Mouse (Mus musculus) kidney, embryonic 15.5 days (tissue): ENCODE measurements around the gene Tnfrsf25. TPM values are rescaled to one million over a fixed set of nuclear protein-coding genes. Genes with fewer than 3 reads are reported as not detected.
A peak's percentile ranks its signal among the peaks of the same experiment; 100 is the strongest.

Source experiments
- ATAC-seq: fragments of 200-750 bp; cut with Nextera tagmentation; replicated peaks from 2 replicates; pipeline ENCODE4 v1.8.0; 2017; ENCODE audit warnings: moderate TSS enrichment; ENCODE audit not compliant: low FRiP score
- H3K27ac ChIP-seq: fragments of 300-500 bp; sonication (generic); 2 replicates; pipeline ENCODE4 v1.5.1; 2015; ENCODE audit warnings: mild to moderate bottlenecking, inconsistent platforms
- H3K27me3 ChIP-seq: fragments of 300-500 bp; sonication (generic); 2 replicates; pipeline ENCODE4 v1.6.1; 2015; ENCODE audit warnings: inconsistent platforms
- H3K36me3 ChIP-seq: fragments of 300-500 bp; sonication (generic); 2 replicates; pipeline ENCODE4 v1.6.1; 2015; ENCODE audit warnings: inconsistent platforms
- H3K4me1 ChIP-seq: fragments of 300-500 bp; sonication (generic); 2 replicates; pipeline ENCODE4 v1.6.1; 2015; ENCODE audit warnings: inconsistent platforms
- H3K4me2 ChIP-seq: fragments of 300-500 bp; sonication (generic); 2 replicates; pipeline ENCODE4 v1.6.1; 2015; ENCODE audit warnings: moderate library complexity, mild to moderate bottlenecking, inconsistent platforms
- H3K4me3 ChIP-seq: fragments of 300-500 bp; sonication (generic); replicated peaks from 2 replicates; pipeline ENCODE4 v1.5.1; 2015; ENCODE audit warnings: mild to moderate bottlenecking, inconsistent platforms
- H3K9ac ChIP-seq: fragments of 300-500 bp; sonication (generic); 2 replicates; pipeline ENCODE4 v1.6.1; 2015; ENCODE audit warnings: mild to moderate bottlenecking, inconsistent platforms
- H3K9me3 ChIP-seq: fragments of 300-500 bp; sonication (generic); replicated peaks from 2 replicates; pipeline ENCODE4 v1.6.1; 2016; ENCODE audit warnings: inconsistent platforms
- whole genome bisulfite sequencing: fragments of 180-500 bp; shearing (Covaris S2); methylation state at CpG from one replicate; pipeline ENCODE4 v1.1.7; 2015; ENCODE audit warnings: mixed read lengths; 5-methylcytosine and 5-hydroxymethylcytosine counted together
- polyA plus RNA-seq: library from polyadenylated mRNA; unstranded; fragments of >200 nt; fragmentation: Nextera tagmentation; extraction: Ambion mirVana; gene quantifications from 2 replicates; pipeline ENCODE4 v1.2.1, GENCODE M21; 2015

Gene Tnfrsf25
- polyA plus RNA-seq, 1 experiment from 2014 or later = 2.4 TPM

DNA sequence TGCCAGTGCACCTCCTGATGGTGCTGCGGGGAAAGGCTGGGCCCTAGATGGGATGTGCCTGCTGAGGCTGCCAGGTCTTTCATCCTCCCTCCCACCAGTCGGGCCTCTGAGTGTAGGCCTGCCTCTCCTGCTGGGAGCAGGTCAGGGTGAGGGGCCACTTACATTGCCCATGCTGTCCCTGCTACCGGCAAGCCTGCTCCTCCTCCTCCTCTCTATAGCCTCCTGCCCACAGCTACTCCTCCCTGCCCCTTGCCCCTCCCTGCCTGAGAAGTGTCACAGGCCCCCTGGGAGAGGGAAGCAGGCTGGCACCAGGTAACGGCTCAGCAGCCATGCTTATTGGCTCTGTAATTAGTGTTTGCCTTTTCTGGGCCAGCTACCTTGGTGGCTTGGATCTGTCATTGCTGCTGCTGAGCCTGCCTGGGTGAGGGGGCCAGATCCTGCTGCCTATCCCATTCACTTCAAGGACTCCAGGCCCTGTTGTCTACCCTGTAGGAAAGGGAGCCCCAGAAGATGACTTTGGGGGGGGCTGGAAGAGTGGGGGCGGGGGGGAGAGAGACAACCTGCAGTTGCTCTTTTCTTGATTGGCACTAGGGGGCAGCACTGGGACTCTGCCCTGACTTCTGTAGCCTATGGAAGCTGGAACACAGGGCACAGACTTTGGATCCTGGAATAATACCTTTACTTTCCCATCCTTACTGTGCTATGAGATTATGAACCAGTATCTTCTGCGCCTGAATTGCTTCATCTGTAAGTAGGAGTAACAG is 20.6 kb downstream of the Tnfrsf25 start:
- H3K27ac ChIP-seq = peak overlapping the region; percentile 10; the same call in 1 of the 2 replicates
- peaks cover 42% of the 10 kb centered on the region for H3K27me3 ChIP-seq
- H3K9me3 ChIP-seq = no peaks in the 10 kb centered on the region
- 23% methylated on average over 6 of the region's 6 CpGs for WGBS
- no peak overlapping the region for H3K4me2 ChIP-seq
- no peaks in the 10 kb centered on the region for H3K36me3 ChIP-seq
- no peak overlapping the region for H3K4me3 ChIP-seq
- peaks cover 48% of the 10 kb centered on the region for H3K4me1 ChIP-seq
- H3K9ac ChIP-seq = no peak overlapping the region
- ATAC-seq = no peak

DNA sequence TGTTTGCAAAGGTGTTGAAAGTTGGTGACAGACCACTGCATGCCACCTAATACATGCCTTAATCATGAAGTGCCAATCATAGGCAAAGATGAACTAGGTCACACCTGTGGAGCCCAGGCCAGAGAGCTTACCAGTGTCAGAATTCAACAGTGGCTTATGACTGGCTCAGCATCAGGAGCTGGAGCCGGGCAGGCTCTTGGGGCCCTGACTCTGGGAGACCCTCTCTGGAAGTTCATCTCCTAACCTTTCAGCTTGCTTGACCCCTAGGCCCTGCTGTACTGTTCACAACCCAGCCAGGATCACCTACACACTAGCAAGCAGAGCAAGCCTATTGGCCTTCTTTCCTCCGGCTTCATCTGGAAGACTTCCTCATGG is 21.1 kb downstream of the Tnfrsf25 start:
- no peaks in the 10 kb centered on the region for H3K9me3 ChIP-seq
- ATAC-seq = no peak
- H3K27me3 ChIP-seq = peaks cover 40% of the 10 kb centered on the region
- no peak overlapping the region for H3K4me2 ChIP-seq
- WGBS = 91% methylated on average over 2 of the region's 2 CpGs
- no peak overlapping the region for H3K9ac ChIP-seq
- H3K36me3 ChIP-seq = no peaks in the 10 kb centered on the region
- peaks cover 42% of the 10 kb centered on the region for H3K4me1 ChIP-seq
- no peak overlapping the region for H3K4me3 ChIP-seq
- H3K27ac ChIP-seq = no peak overlapping the region

DNA sequence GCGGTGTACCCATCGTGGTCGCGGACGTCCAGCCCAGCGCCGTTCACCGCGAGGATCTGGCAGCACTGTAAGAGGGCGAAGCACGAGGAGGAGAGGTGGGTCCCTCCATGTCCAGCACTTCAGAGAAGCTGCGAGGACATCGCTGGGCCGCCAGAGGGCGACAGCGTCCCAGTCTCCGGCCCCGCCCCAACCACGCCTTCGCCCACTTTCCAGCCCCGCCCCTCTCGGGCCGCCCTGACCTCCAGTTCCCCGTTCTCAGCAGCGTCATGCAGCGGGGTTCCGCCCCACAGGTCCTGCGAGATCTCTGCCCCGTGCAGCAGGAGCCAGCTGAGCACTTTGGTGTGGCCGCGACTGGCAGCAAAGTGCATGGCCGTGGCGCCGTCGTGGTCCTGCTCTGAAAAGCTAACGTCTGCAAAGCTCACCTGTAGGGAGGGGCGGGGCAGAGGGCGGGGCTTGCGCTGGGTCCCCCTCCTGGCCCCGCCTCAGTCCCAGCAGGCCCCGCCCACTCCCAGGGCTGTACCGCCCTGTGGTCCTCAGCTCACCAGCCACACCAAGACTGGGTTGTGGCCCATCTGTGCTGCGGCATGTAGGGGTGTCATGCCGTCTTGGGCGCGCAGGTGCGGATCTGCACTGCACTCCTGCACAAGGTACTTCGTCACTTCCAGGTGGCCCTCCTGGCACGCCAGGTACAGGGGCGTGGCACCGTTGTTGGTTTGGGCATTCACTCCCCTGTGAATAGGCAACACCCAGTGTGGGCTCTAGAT is 22.9 kb downstream of the Tnfrsf25 start:
- Histone ChIP-seq H3K9ac (no peak overlapping the region), H3K4me2 (peak overlapping the region; percentile 91), H3K27me3 (peaks cover 25% of the 10 kb centered on the region), H3K4me1 (peaks cover 27% of the 10 kb centered on the region), H3K27ac (peak overlapping the region; percentile 68), H3K4me3 (peak overlapping the region; percentile 60), H3K9me3 (no peaks in the 10 kb centered on the region), H3K36me3 (no peaks in the 10 kb centered on the region)
- peak; percentile 83 for ATAC-seq
- 2% methylated on average over 51 of the region's 51 CpGs for WGBS

DNA sequence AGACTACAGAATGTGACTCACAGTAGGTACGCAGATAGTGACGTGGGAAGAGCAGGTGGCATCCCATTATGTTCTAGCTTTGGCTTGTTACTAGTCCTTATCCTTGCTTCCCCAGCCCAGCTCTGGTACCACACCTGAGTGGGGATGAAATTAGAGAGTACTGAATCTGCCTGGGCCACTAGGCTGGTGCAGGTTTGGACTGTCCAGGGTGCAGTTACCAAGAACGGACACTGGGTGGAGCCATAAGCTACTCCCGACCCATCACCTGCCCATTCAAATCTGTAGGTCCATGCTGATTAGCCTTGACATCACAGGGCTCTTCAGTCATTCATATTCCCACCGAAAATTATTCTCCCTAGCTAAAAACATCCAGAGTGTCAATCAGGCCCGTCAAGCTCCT is 24.7 kb downstream of the Tnfrsf25 start:
- 29% methylated on average over 6 of the region's 6 CpGs for WGBS
- Histone ChIP-seq H3K27ac (no peak overlapping the region), H3K9me3 (no peaks in the 10 kb centered on the region), H3K4me1 (peaks cover 28% of the 10 kb centered on the region), H3K36me3 (no peaks in the 10 kb centered on the region), H3K4me3 (no peak overlapping the region), H3K9ac (no peak overlapping the region), H3K4me2 (no peak overlapping the region), H3K27me3 (peaks cover 16% of the 10 kb centered on the region; the same call in 1 of the 2 replicates)
- no peak for ATAC-seq

DNA sequence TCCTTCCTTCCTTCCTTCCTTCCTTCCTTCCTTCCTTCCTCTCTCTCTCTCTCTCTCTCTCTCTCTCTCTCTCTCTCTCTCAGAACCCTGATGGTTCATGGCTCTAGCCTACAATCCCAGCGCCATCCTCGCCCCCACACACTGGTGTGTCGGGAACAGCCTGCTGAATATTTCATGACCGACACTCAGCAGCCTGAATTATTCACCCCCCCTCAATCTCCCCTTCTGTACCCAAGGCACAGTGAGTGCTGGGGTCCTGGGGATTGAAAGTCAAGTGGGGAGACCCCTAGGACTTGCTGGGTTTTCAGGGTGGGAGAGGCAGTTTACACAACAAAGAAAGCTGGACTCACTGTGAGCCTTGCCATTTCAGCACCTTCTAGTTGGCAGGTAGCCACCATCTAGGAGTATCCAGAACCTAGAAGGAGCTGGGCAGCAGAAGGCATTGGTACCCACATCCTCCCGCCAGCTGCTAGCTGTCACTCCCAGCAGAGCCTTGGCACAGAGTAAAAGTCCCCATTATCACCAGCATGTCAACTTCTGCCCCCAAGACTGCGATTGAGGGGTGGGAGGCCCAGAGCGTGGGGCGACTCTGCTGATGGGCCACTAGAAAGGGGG is 25.9 kb downstream of the Tnfrsf25 start:
- Histone ChIP-seq H3K4me1 (peaks cover 30% of the 10 kb centered on the region), H3K36me3 (no peaks in the 10 kb centered on the region), H3K27ac (no peak overlapping the region), H3K4me2 (no peak overlapping the region), H3K9ac (no peak overlapping the region), H3K9me3 (no peaks in the 10 kb centered on the region), H3K4me3 (no peak overlapping the region), H3K27me3 (peaks cover 16% of the 10 kb centered on the region; the same call in 1 of the 2 replicates)
- ATAC-seq = no peak
- WGBS = 76% methylated on average over 8 of the region's 8 CpGs

DNA sequence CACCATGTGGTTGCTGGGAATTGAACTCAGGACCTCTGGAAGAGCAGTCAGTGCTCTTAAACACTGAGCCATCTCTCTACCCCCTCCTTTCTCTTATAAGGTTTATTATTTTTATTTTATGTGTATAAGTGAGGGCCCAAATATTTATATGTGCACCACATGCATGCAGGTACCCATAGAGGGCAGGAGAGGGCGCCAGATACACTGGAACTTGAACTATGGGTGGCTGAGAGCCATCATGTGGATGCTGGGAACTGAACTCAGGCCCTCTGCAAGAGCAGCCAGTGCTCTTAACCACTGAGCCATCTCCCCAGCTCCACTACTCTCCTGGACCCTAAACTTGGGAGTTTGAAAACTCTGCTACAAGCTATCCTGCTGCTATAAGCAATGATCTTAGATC is 27.9 kb downstream of the Tnfrsf25 start:
- Histone ChIP-seq H3K27ac (no peak overlapping the region), H3K36me3 (no peaks in the 10 kb centered on the region), H3K27me3 (peaks cover 13% of the 10 kb centered on the region; the same call in 1 of the 2 replicates), H3K4me2 (no peak overlapping the region), H3K9me3 (no peaks in the 10 kb centered on the region), H3K9ac (no peak overlapping the region), H3K4me3 (no peak overlapping the region), H3K4me1 (peaks cover 33% of the 10 kb centered on the region)
- no peak for ATAC-seq
- 62% methylated on average over 1 of the region's 1 CpGs for WGBS

DNA sequence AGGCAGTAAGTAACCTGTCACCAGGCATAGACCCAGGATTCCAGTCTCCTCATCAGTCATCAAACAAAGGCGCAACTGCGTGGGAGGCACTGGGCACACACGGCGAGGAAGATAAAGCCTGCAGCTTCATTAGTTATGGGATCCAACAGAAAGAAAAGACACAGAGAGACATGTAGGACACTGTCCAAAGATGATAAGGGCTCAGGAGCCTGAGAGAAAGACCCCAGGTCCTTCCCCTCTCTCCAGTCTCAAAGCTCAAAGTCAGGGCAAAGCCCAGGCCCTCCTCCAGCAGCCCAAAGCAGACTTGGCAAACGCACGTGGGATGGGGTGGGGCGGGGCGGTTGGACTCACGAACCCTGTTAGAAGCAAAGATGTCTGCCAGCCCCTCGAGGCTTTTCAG is 29.7 kb downstream of the Tnfrsf25 start:
- WGBS = 32% methylated on average over 10 of the region's 10 CpGs
- Histone ChIP-seq H3K27ac (peak overlapping the region; percentile 90), H3K4me1 (peaks cover 27% of the 10 kb centered on the region), H3K4me2 (no peak overlapping the region), H3K9me3 (no peaks in the 10 kb centered on the region), H3K4me3 (no peak overlapping the region), H3K36me3 (no peaks in the 10 kb centered on the region), H3K27me3 (peaks cover 23% of the 10 kb centered on the region), H3K9ac (no peak overlapping the region)
- ATAC-seq = peak; percentile 21

DNA sequence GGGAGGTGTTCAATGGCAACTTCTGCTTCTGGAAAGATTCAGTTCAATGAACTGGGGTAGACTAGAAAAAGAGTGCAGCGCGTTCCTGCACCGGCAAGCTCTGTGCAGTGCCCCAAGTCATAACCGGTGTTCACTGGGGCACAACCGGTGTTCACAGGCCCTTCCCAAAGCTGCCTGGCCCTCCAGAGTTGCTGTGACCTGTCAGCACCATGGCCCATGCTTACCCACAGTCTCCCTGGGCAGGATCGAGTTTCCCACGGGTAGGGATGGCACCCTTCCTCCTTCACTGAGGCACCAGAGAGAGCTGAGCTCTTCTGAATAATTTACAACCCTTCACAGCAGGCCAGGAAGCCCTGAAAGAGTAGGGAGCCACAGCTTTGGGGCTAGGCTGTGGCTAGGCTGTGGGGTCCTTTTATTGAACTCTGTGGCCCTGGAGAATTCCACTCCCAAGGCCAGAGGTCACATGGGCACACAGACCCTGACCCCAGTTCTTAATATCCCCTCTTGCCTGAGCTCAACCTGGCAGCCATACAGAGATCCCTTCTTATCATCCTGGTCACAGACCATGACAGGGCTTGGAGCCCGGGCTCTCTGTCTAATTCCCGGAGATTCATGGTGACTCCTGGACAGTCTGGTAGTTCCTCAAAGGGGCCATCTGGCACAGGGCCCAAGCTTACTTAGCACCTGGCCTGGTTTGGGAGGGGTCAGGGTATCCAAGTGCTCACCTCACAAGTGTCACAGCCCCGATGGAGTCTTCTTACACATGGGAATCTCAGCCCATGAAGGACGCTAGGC is 30.5 kb downstream of the Tnfrsf25 start:
- H3K27ac ChIP-seq = peak overlapping the region; percentile 90
- ATAC-seq = peak; percentile 91
- 29% methylated on average over 11 of the region's 11 CpGs for WGBS
- H3K9ac ChIP-seq = no peak overlapping the region
- no peaks in the 10 kb centered on the region for H3K9me3 ChIP-seq
- H3K36me3 ChIP-seq = no peaks in the 10 kb centered on the region
- H3K4me3 ChIP-seq = no peak overlapping the region
- peaks cover 27% of the 10 kb centered on the region for H3K4me1 ChIP-seq
- no peak overlapping the region for H3K4me2 ChIP-seq
- peaks cover 24% of the 10 kb centered on the region for H3K27me3 ChIP-seq

DNA sequence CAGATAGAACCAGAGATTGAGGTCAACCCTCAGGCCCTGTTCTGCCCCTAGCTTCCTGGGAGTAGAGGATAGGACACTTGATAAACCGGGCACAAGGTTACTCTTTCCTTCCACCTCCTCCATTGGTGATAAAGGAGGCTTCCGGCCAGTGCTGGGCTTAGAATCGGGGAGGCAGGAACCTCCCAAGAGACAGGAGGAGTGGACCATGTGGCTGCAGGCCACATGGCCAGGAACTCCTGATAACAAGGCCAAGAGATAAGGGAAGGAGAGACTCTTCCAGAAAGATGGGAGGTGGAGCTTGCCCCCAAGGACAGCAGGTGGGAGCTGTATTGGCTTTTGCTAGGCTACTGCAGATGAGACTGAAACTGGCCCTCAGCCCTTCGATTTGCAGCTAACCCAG is 34.8 kb downstream of the Tnfrsf25 start:
- ATAC-seq = no peak

DNA sequence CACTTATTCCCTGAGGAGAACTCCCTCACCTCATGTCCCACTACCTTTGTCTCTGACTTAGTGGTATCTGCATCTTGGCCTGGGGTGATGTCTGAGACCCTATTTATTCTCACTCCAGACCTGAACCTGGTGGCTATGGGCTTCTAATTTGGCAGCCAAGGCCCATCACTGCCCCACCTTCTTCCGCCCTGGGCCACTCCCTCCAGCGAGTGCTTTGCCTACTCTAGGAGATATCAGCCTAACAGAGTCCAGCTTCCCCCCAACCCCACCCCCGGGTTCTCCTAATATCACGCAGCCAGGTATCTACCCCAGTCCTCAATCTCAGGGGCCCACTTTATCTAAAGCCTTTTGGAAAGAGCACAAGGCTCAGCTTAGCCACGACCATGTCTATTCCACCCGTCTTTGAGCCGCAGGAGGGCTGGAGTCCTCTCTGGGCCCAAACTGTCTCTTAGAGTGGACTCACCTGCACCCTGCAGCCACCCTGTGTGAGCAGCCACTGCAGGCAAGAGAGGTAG is 35.8 kb downstream of the Tnfrsf25 start:
- WGBS = 25% methylated on average over 7 of the region's 7 CpGs
- H3K9ac ChIP-seq = peak overlapping the region; percentile 57
- H3K27me3 ChIP-seq = peaks cover 66% of the 10 kb centered on the region

More for the DNA sequence above, 34.8 kb downstream of the Tnfrsf25 start:
- WGBS = 75% methylated on average over 4 of the region's 4 CpGs
- Histone ChIP-seq H3K36me3 (no peaks in the 10 kb centered on the region), H3K4me2 (no peak overlapping the region), H3K9ac (no peak overlapping the region), H3K27me3 (peaks cover 61% of the 10 kb centered on the region), H3K4me3 (no peak overlapping the region), H3K27ac (no peak overlapping the region), H3K9me3 (no peaks in the 10 kb centered on the region), H3K4me1 (peaks cover 53% of the 10 kb centered on the region)

DNA sequence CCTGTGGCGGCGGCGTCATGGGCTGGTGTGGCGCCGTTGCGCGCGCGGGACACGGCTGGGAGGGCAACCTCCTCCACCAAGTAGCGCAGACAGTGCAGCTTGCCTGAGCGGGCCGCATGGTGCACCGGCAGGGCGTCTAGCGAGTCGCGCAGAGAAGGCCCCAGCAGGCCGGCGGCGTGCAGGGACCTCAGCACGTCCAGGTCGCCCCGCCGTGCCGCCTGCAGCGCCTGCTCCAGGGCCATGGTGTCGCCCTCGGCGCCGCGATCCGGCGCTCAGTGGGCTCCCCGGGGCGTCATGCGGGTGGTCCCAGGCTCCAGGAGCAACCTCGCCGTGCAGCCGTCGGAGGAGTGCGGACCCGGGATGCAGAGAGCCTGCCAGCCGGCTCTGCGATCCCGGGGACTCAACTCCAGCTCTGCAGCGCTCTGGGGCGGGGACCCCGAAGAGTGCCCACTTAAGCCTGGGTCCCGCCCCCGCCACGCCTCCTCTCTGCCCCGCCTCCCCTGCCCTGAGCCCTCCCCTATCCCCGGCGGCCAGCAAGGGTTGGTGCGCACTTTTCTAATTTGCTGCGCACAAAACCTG is 36.3 kb downstream of the Tnfrsf25 start, which contains the start of gene Espn:
Gene Espn (minus strand): TSS at position 406 of the 579 bp plus-strand sequence.
- Histone ChIP-seq H3K27me3 (peaks cover 70% of the 10 kb centered on the region), H3K4me2 (peak within 1 kb of the TSS; percentile 89), H3K36me3 (no peaks in the 10 kb centered on the region), H3K4me3 (peak within 1 kb of the TSS; percentile 53), H3K9ac (peak within 1 kb of the TSS; percentile 57), H3K9me3 (no peaks in the 10 kb centered on the region), H3K27ac (no peak within 1 kb of the TSS), H3K4me1 (peaks cover 38% of the 10 kb centered on the region)
- ATAC-seq = peak; percentile 86
- WGBS = under 1% methylated on average over 56 of the region's 57 CpGs

More for the DNA sequence above, 35.8 kb downstream of the Tnfrsf25 start:
- Histone ChIP-seq H3K4me1 (peaks cover 44% of the 10 kb centered on the region), H3K36me3 (no peaks in the 10 kb centered on the region), H3K27ac (no peak overlapping the region), H3K4me3 (peak overlapping the region; percentile 53), H3K4me2 (peak overlapping the region; percentile 89), H3K9me3 (no peaks in the 10 kb centered on the region)
- no peak for ATAC-seq
